Mouse (Mus musculus) spleen, adult 2 months (tissue): ENCODE measurements at regions not wholly inside any gene's neighbourhood (a gene's known extent, or its start where the extent isn't known, plus 50 kb on each side); places are given as distances from the start of the nearest gene placed in this dataset.
A peak's percentile ranks its signal among the peaks of the same experiment; 100 is the strongest.

Source experiments
- DNase-seq, 2 experiments: peaks; one replicate each; pipeline versions ENCODE4 v3.0.0 to v3.0.0-alpha.2; 2012 to 2021; ENCODE audit warnings: low spot score in 2 of 2, low read depth in 1 of 2
- H3K27ac ChIP-seq: fragments of 200-500 bp; 2 replicates; pipeline ENCODE4 v1.5.1; 2012; ENCODE audit warnings: low read length, inconsistent platforms; ENCODE audit not compliant: insufficient read depth
- H3K27me3 ChIP-seq: fragments of 200-500 bp; 2 replicates; pipeline ENCODE4 v1.6.1; 2012; ENCODE audit warnings: mild to moderate bottlenecking, moderate library complexity, low read length, inconsistent platforms; ENCODE audit not compliant: control insufficient read depth, insufficient read depth
- H3K36me3 ChIP-seq: fragments of 200-500 bp; 2 replicates; pipeline ENCODE4 v1.6.1; 2012; ENCODE audit warnings: mild to moderate bottlenecking, low read length, inconsistent platforms; ENCODE audit not compliant: control insufficient read depth, insufficient read depth
- H3K4me1 ChIP-seq: fragments of 200-500 bp; 2 replicates; pipeline ENCODE4 v1.6.1; 2011; ENCODE audit warnings: inconsistent platforms; ENCODE audit not compliant: control insufficient read depth, insufficient read depth, insufficient read length
- H3K4me3 ChIP-seq: fragments of 200-500 bp; 2 replicates; pipeline ENCODE4 v1.5.1; 2011; ENCODE audit warnings: mild to moderate bottlenecking, inconsistent platforms; ENCODE audit not compliant: insufficient read depth, insufficient read length; ENCODE audit errors: extremely low read depth
- CTCF ChIP-seq: fragments of 200-500 bp; IDR thresholded peaks from 2 replicates; pipeline ENCODE4 v1.5.1; 2011; ENCODE audit warnings: mild to moderate bottlenecking, inconsistent platforms; ENCODE audit not compliant: insufficient read depth, insufficient read length, insufficient replicate concordance; ENCODE audit errors: extremely low read depth
- POLR2A ChIP-seq: fragments of 200-500 bp; IDR thresholded peaks from 2 replicates; pipeline ENCODE4 v1.6.1; 2011; ENCODE audit warnings: low read depth, low read length, inconsistent platforms
- WGBS: fragments of 180-500 bp; shearing (Covaris S2); methylation state at CpG from one replicate; pipeline ENCODE4 v1.1.7; 2018; 5-methylcytosine and 5-hydroxymethylcytosine counted together

GRCm38 (mm10) chrX:11893606-11894279 lies 266.4 kb downstream of the Bcor start:
- DNase-seq: peak in 1 of 2 experiments; percentile 8
- 59% methylated on average over 10 of the region's 10 CpGs for WGBS
- no peak overlapping the region for H3K4me3 ChIP-seq
- H3K4me1 ChIP-seq: peaks cover 7% of the 10 kb centered on the region; the same call in 1 of the 2 replicates
- no peak for TF ChIP-seq CTCF
- TF ChIP-seq POLR2A: no peak
- no peak overlapping the region for H3K27ac ChIP-seq
- H3K27me3 ChIP-seq: no peaks in the 10 kb centered on the region; the same call in 1 of the 2 replicates
- H3K36me3 ChIP-seq: no peaks in the 10 kb centered on the region

GRCm38 (mm10) chrX:11894280-11894662 lies 265.9 kb downstream of the Bcor start:
- H3K27ac ChIP-seq: no peak overlapping the region
- no peaks in the 10 kb centered on the region; the same call in 1 of the 2 replicates for H3K27me3 ChIP-seq
- H3K36me3 ChIP-seq: no peaks in the 10 kb centered on the region
- WGBS: 69% methylated on average over 5 of the region's 6 CpGs
- peaks cover 7% of the 10 kb centered on the region; the same call in 1 of the 2 replicates for H3K4me1 ChIP-seq
- DNase-seq: no peak
- TF ChIP-seq CTCF: no peak
- TF ChIP-seq POLR2A: no peak
- H3K4me3 ChIP-seq: no peak overlapping the region

- no peaks in the 10 kb centered on the region; the same call in 1 of the 2 replicates for H3K27me3 ChIP-seq
- no peaks in the 10 kb centered on the region for H3K36me3 ChIP-seq
- H3K27ac ChIP-seq: no peak overlapping the region
- H3K4me1 ChIP-seq: peaks cover 7% of the 10 kb centered on the region; the same call in 1 of the 2 replicates
- WGBS: 87% methylated on average over 5 of the region's 5 CpGs
- DNase-seq: no peak
- TF ChIP-seq CTCF: no peak
- no peak for TF ChIP-seq POLR2A
- H3K4me3 ChIP-seq: no peak overlapping the region
Measured at GRCm38 (mm10) chrX:11895396-11895795, 264.8 kb downstream of the Bcor start.

GRCm38 (mm10) chrX:11898280-11898679 lies 261.9 kb downstream of the Bcor start:
- Histone ChIP-seq H3K4me3 (no peak overlapping the region), H3K36me3 (no peaks in the 10 kb centered on the region), H3K27me3 (no peaks in the 10 kb centered on the region; the same call in 1 of the 2 replicates), H3K27ac (no peak overlapping the region), H3K4me1 (peaks cover 4% of the 10 kb centered on the region; the same call in 1 of the 2 replicates)
- TF ChIP-seq POLR2A (no peak), CTCF (no peak)
- WGBS: 97% methylated on average over 8 of the region's 8 CpGs
- DNase-seq: no peak

GRCm38 (mm10) chrX:11899051-11899450 lies 261.1 kb downstream of the Bcor start:
- H3K4me1 ChIP-seq: no peaks in the 10 kb centered on the region; the same call in 1 of the 2 replicates
- TF ChIP-seq CTCF (no peak), POLR2A (no peak)
- DNase-seq: no peak
- H3K36me3 ChIP-seq: no peaks in the 10 kb centered on the region
- 90% methylated on average over 6 of the region's 6 CpGs for WGBS
- H3K4me3 ChIP-seq: no peak overlapping the region
- no peak overlapping the region for H3K27ac ChIP-seq
- no peaks in the 10 kb centered on the region; the same call in 1 of the 2 replicates for H3K27me3 ChIP-seq

GRCm38 (mm10) chrX:11899914-11900313 lies 260.2 kb downstream of the Bcor start:
- Histone ChIP-seq H3K27me3 (no peaks in the 10 kb centered on the region; the same call in 1 of the 2 replicates), H3K4me3 (no peak overlapping the region), H3K36me3 (no peaks in the 10 kb centered on the region), H3K4me1 (no peaks in the 10 kb centered on the region), H3K27ac (no peak overlapping the region)
- DNase-seq: no peak
- WGBS: 59% methylated on average over 3 of the region's 3 CpGs
- TF ChIP-seq CTCF: no peak

GRCm38 (mm10) chrX:11901791-11902190 lies 258.4 kb downstream of the Bcor start:
- 67% methylated on average over 5 of the region's 5 CpGs for WGBS
- H3K36me3 ChIP-seq: no peaks in the 10 kb centered on the region
- no peaks in the 10 kb centered on the region for H3K27me3 ChIP-seq
- TF ChIP-seq POLR2A (no peak), CTCF (no peak)
- no peaks in the 10 kb centered on the region for H3K4me1 ChIP-seq
- H3K27ac ChIP-seq: no peak overlapping the region
- H3K4me3 ChIP-seq: no peak overlapping the region
- DNase-seq: no peak
